Mouse (Mus musculus): ENCODE results near the gene Rufy3. TPM values are rescaled to one million over a fixed set of nuclear protein-coding genes. Genes with fewer than 3 reads are reported as not detected.
"Not testable (repeated sequence)": the region's sequence is repeated elsewhere in the genome, so short reads cannot be mapped to it uniquely, and the experiment has no call there.

The Rufy3 gene
- polyA plus RNA-seq, 1 experiment from 2014 or later, result 18.8 TPM

GRCm38 (mm10) chr5:88542651-88543282 lies 22.1 kb upstream of the Rufy3 start:
- DNase-seq (ENCODE audit: low spot score) (peak; percentile 72), ATAC-seq (replicated peaks; ENCODE audit: low FRiP score, low read depth) (peak; percentile 66; the same call in 1 of the 2 replicates)
- no peaks in the 10 kb centered on the region for H3K9me3 ChIP-seq (replicated peaks; ENCODE audit: low read length)
- no peaks in the 10 kb centered on the region for H3K27me3 ChIP-seq (ENCODE audit: insufficient read depth, low read length)
- no peak overlapping the region for H3K4me2 ChIP-seq (ENCODE audit: low read length)
- peak; percentile 82 for TF ChIP-seq CTCF (IDR thresholded peaks at IDR 0.05; ENCODE audit: low read depth)
- no peaks in the 10 kb centered on the region for H3K36me3 ChIP-seq (ENCODE audit: insufficient read depth, low read length)
- WGBS, result 57% methylated on average over 5 of the region's 5 CpGs
- no peak overlapping the region for H3K27ac ChIP-seq
- no peak overlapping the region for H3K4me3 ChIP-seq (replicated peaks; ENCODE audit: low read depth, low read length)
- H3K9ac ChIP-seq (ENCODE audit: low read depth, low read length), result no peak overlapping the region
- no peaks in the 10 kb centered on the region for H3K4me1 ChIP-seq (replicated peaks; ENCODE audit: insufficient read depth, low read length)

- not testable (repeated sequence) for H3K9me3 ChIP-seq (replicated peaks; ENCODE audit: low read length); ATAC-seq (replicated peaks; ENCODE audit: low FRiP score, low read depth); H3K36me3 ChIP-seq (ENCODE audit: insufficient read depth, low read length); H3K27ac ChIP-seq; H3K9ac ChIP-seq (ENCODE audit: low read depth, low read length); DNase-seq (ENCODE audit: low spot score); H3K4me3 ChIP-seq (replicated peaks; ENCODE audit: low read depth, low read length); H3K4me2 ChIP-seq (ENCODE audit: low read length); H3K4me1 ChIP-seq (replicated peaks; ENCODE audit: insufficient read depth, low read length); H3K27me3 ChIP-seq (ENCODE audit: insufficient read depth, low read length)
- WGBS, result 93% methylated on average over 1 of the region's 1 CpGs
Observed at GRCm38 (mm10) chr5:88544411-88544810, 20.4 kb upstream of the Rufy3 start.

- Histone ChIP-seq H3K4me2 (ENCODE audit: low read length) (no peak overlapping the region), H3K27me3 (ENCODE audit: insufficient read depth, low read length) (no peaks in the 10 kb centered on the region), H3K27ac (no peak overlapping the region), H3K4me1 (replicated peaks; ENCODE audit: insufficient read depth, low read length) (no peaks in the 10 kb centered on the region), H3K4me3 (replicated peaks; ENCODE audit: low read depth, low read length) (no peak overlapping the region), H3K36me3 (ENCODE audit: insufficient read depth, low read length) (no peaks in the 10 kb centered on the region), H3K9ac (ENCODE audit: low read depth, low read length) (no peak overlapping the region), H3K9me3 (replicated peaks; ENCODE audit: low read length) (no peaks in the 10 kb centered on the region)
- DNase-seq (ENCODE audit: low spot score) (no peak), ATAC-seq (replicated peaks; ENCODE audit: low FRiP score, low read depth) (no peak)
- no peak for TF ChIP-seq CTCF (IDR thresholded peaks at IDR 0.05; ENCODE audit: low read depth)
- 87% methylated on average over 7 of the region's 7 CpGs for WGBS
Observed at GRCm38 (mm10) chr5:88545536-88545935, 19.3 kb upstream of the Rufy3 start.

GRCm38 (mm10) chr5:88553271-88554085 lies 11.4 kb upstream of the Rufy3 start:
- peak; percentile 50 for DNase-seq (ENCODE audit: low spot score)

GRCm38 (mm10) chr5:88554086-88554886 lies 10.6 kb upstream of the Rufy3 start, which contains the start of gene Utp3:
TSS of gene Utp3 (plus strand) at chr5:88554462.
- peak within 1 kb of the TSS; percentile 93 for H3K9ac ChIP-seq (ENCODE audit: low read depth, low read length)
- peak within 1 kb of the TSS; percentile 86 for H3K4me3 ChIP-seq (replicated peaks; ENCODE audit: low read depth, low read length)
- DNase-seq (ENCODE audit: low spot score), result peak; percentile 95
- H3K4me2 ChIP-seq (ENCODE audit: low read length), result peak within 1 kb of the TSS; percentile 92
- peak; percentile 96 for ATAC-seq (replicated peaks; ENCODE audit: low FRiP score, low read depth)
- no peaks in the 10 kb centered on the region for H3K27me3 ChIP-seq (ENCODE audit: insufficient read depth, low read length)
- no peaks in the 10 kb centered on the region for H3K9me3 ChIP-seq (replicated peaks; ENCODE audit: low read length)
- peaks cover 9% of the 10 kb centered on the region for H3K4me1 ChIP-seq (replicated peaks; ENCODE audit: insufficient read depth, low read length)
- TF ChIP-seq CTCF (IDR thresholded peaks at IDR 0.05; ENCODE audit: low read depth), result peak; percentile 86
- H3K36me3 ChIP-seq (ENCODE audit: insufficient read depth, low read length), result no peaks in the 10 kb centered on the region
- WGBS, result 1% methylated on average over 75 of the region's 76 CpGs
- H3K27ac ChIP-seq, result peak within 1 kb of the TSS; percentile 94

More at GRCm38 (mm10) chr5:88553271-88554085, 11.4 kb upstream of the Rufy3 start:
- Histone ChIP-seq H3K27ac (peak overlapping the region; percentile 93), H3K36me3 (ENCODE audit: insufficient read depth, low read length) (no peaks in the 10 kb centered on the region), H3K27me3 (ENCODE audit: insufficient read depth, low read length) (no peaks in the 10 kb centered on the region), H3K4me3 (replicated peaks; ENCODE audit: low read depth, low read length) (peak overlapping the region; percentile 86), H3K9me3 (replicated peaks; ENCODE audit: low read length) (no peaks in the 10 kb centered on the region), H3K9ac (ENCODE audit: low read depth, low read length) (peak overlapping the region; percentile 84), H3K4me1 (replicated peaks; ENCODE audit: insufficient read depth, low read length) (peaks cover 9% of the 10 kb centered on the region), H3K4me2 (ENCODE audit: low read length) (peak overlapping the region; percentile 79)
- no peak for TF ChIP-seq CTCF (IDR thresholded peaks at IDR 0.05; ENCODE audit: low read depth)
- peak; percentile 67 for ATAC-seq (replicated peaks; ENCODE audit: low FRiP score, low read depth)
- WGBS, result 8% methylated on average over 29 of the region's 29 CpGs

- 25% methylated on average over 1 of the region's 1 CpGs for WGBS
- no peak overlapping the region for H3K27ac ChIP-seq
- ATAC-seq (replicated peaks; ENCODE audit: low FRiP score, low read depth) (no peak), DNase-seq (ENCODE audit: low spot score) (no peak)
- H3K27me3 ChIP-seq (ENCODE audit: insufficient read depth, low read length), result no peaks in the 10 kb centered on the region
- H3K4me1 ChIP-seq (replicated peaks; ENCODE audit: insufficient read depth, low read length), result peaks cover 9% of the 10 kb centered on the region
- H3K4me3 ChIP-seq (replicated peaks; ENCODE audit: low read depth, low read length), result no peak overlapping the region
- H3K36me3 ChIP-seq (ENCODE audit: insufficient read depth, low read length), result no peaks in the 10 kb centered on the region
- H3K9me3 ChIP-seq (replicated peaks; ENCODE audit: low read length), result no peaks in the 10 kb centered on the region
- no peak for TF ChIP-seq CTCF (IDR thresholded peaks at IDR 0.05; ENCODE audit: low read depth)
- no peak overlapping the region for H3K9ac ChIP-seq (ENCODE audit: low read depth, low read length)
- no peak overlapping the region for H3K4me2 ChIP-seq (ENCODE audit: low read length)
Observed at GRCm38 (mm10) chr5:88558991-88559390, 5.8 kb upstream of the Rufy3 start.
